Mouse (Mus musculus) limb, embryonic 11.5 days (tissue): Measurements from ENCODE around the gene Wdr82. TPM values are rescaled to one million over a fixed set of nuclear protein-coding genes. Genes with fewer than 3 reads are reported as not detected.
A peak's percentile ranks its signal among the peaks of the same experiment; 100 is the strongest.

Experiments used
- ATAC-seq: fragments of 200-750 bp; cut with Nextera tagmentation; 2 replicates; pipeline ENCODE4 v1.8.0; 2017; ENCODE audit warnings: low read depth; ENCODE audit not compliant: insufficient number of reproducible peaks, low FRiP score, low TSS enrichment
- DNase-seq: peaks from one replicate; pipeline ENCODE4 v3.0.0-alpha.2; 2015; ENCODE audit warnings: low spot score
- H3K27ac ChIP-seq: fragments of 300-500 bp; sonication (generic); replicated peaks from 2 replicates; pipeline ENCODE4 v1.5.1; 2014; ENCODE audit warnings: low read depth, mild to moderate bottlenecking, low read length
- H3K27me3 ChIP-seq: fragments of 300-500 bp; sonication (generic); 2 replicates; pipeline ENCODE4 v1.6.1; 2014; ENCODE audit warnings: mild to moderate bottlenecking, low read length, mixed read lengths; ENCODE audit not compliant: control insufficient read depth, insufficient read depth
- H3K36me3 ChIP-seq: fragments of 300-500 bp; sonication (generic); 2 replicates; pipeline ENCODE4 v1.6.1; 2014; ENCODE audit warnings: mild to moderate bottlenecking, low read length, moderate library complexity, mixed read lengths; ENCODE audit not compliant: control insufficient read depth, insufficient read depth
- H3K4me1 ChIP-seq: fragments of 300-500 bp; sonication (generic); 2 replicates; pipeline ENCODE4 v1.6.1; 2014; ENCODE audit warnings: low read length, mixed read lengths; ENCODE audit not compliant: control insufficient read depth, insufficient read depth
- H3K4me2 ChIP-seq: fragments of 300-500 bp; sonication (generic); 2 replicates; pipeline ENCODE4 v1.6.1; 2014; ENCODE audit warnings: low read depth, mild to moderate bottlenecking, moderate library complexity; ENCODE audit not compliant: severe bottlenecking
- H3K4me3 ChIP-seq: fragments of 300-500 bp; sonication (generic); 2 replicates; pipeline ENCODE4 v1.5.1; 2014; ENCODE audit warnings: low read depth, low read length
- H3K9ac ChIP-seq: fragments of 300-500 bp; sonication (generic); 2 replicates; pipeline ENCODE4 v1.6.1; 2014; ENCODE audit warnings: mild to moderate bottlenecking, low read length
- H3K9me3 ChIP-seq: fragments of 300-500 bp; sonication (generic); 2 replicates; pipeline ENCODE4 v1.6.1; 2016; ENCODE audit warnings: low read length; ENCODE audit not compliant: control insufficient read depth
- WGBS: fragments of 180-500 bp; shearing (Covaris S2); extraction: QIAGEN DNeasy Blood & Tissue Kit; methylation state at CpG from one replicate; pipeline ENCODE4 v1.1.7; 2014; 5-methylcytosine and 5-hydroxymethylcytosine counted together
- polyA plus RNA-seq: library from polyadenylated mRNA; unstranded; fragments of >200 nt; fragmentation: Nextera tagmentation; extraction: Ambion mirVana; gene quantifications from 2 replicates; pipeline ENCODE4 v1.2.1, GENCODE M21; 2014

Gene Wdr82
- polyA plus RNA-seq, 1 experiment from 2014 or later = 31.3 TPM

DNA sequence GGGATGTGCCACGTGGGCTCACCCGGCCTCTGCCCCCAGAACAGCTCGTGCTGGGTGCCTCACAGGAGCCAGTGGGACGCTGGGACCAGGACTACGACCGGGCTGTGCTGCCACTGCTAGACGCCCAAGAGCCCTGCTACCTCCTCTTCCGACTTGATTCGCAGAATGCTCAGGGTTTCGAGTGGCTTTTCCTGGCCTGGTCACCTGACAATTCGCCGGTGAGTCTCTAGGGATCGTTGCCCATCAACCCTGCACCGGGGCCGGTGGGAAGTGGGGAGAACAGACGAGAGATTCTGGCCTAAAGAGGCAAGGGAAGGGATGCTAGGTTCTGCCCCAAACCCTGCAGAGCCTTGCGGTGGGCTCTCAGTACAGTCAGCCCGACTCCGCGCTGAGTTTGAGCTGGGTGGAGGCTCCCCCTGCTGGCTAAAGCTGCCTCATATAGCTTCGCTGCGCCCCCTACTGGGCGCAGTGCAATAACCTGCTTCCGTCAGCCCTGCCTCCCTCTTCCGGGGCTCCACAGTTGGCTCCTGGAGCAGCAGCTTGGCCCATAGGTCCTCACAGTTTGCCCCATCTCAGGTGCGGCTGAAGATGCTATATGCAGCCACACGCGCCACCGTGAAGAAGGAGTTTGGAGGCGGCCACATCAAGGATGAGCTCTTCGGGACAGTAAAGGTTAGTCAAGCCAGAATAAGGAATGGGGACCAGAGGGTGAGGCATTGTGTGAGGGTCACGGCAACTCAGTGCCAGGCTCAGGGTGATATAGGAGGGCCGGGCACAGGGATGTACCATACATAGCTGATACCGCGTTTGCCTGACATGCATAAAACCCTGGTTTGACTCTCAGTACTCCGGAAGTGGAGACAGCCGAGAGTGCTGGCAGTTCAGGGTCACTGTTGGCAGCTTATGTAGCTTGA, 41.2 kb downstream of the Wdr82 start:
- peak; percentile 75 for ATAC-seq
- DNase-seq = peak; percentile 94
- WGBS = 18% methylated on average over 37 of the region's 37 CpGs
- H3K9me3 ChIP-seq = no peaks in the 10 kb centered on the region
- no peaks in the 10 kb centered on the region for H3K27me3 ChIP-seq
- H3K4me3 ChIP-seq = no peak overlapping the region
- peaks cover 5% of the 10 kb centered on the region; the same call in 1 of the 2 replicates for H3K4me1 ChIP-seq
- H3K36me3 ChIP-seq = peaks cover 5% of the 10 kb centered on the region; the same call in 1 of the 2 replicates
- H3K27ac ChIP-seq = no peak overlapping the region
- peak overlapping the region; percentile 31; the same call in 1 of the 2 replicates for H3K9ac ChIP-seq
- H3K4me2 ChIP-seq = peak overlapping the region; percentile 26

DNA sequence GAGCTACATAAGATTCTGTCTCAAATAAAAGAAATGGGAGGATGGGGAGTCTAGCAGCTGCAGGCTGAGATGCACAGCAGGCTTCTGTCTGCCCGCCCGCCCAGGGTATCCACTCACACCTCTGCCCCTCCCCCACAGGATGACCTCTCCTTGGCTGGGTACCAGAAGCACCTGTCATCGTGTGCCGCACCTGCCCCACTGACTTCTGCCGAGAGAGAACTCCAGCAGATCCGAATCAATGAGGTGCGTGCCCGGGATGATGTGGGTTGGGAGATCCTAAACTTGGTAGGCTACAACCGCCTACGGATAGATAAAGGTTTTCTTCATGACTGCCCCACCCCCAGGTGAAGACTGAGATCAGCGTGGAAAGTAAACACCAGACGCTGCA, 41.9 kb downstream of the Wdr82 start:
- peaks cover 5% of the 10 kb centered on the region; the same call in 1 of the 2 replicates for H3K4me1 ChIP-seq
- H3K9ac ChIP-seq = no peak overlapping the region
- DNase-seq (no peak), ATAC-seq (no peak)
- H3K4me2 ChIP-seq = no peak overlapping the region
- no peak overlapping the region for H3K27ac ChIP-seq
- no peaks in the 10 kb centered on the region for H3K27me3 ChIP-seq
- H3K9me3 ChIP-seq = no peaks in the 10 kb centered on the region
- H3K36me3 ChIP-seq = peaks cover 5% of the 10 kb centered on the region; the same call in 1 of the 2 replicates
- 85% methylated on average over 12 of the region's 12 CpGs for WGBS
- H3K4me3 ChIP-seq = no peak overlapping the region

DNA sequence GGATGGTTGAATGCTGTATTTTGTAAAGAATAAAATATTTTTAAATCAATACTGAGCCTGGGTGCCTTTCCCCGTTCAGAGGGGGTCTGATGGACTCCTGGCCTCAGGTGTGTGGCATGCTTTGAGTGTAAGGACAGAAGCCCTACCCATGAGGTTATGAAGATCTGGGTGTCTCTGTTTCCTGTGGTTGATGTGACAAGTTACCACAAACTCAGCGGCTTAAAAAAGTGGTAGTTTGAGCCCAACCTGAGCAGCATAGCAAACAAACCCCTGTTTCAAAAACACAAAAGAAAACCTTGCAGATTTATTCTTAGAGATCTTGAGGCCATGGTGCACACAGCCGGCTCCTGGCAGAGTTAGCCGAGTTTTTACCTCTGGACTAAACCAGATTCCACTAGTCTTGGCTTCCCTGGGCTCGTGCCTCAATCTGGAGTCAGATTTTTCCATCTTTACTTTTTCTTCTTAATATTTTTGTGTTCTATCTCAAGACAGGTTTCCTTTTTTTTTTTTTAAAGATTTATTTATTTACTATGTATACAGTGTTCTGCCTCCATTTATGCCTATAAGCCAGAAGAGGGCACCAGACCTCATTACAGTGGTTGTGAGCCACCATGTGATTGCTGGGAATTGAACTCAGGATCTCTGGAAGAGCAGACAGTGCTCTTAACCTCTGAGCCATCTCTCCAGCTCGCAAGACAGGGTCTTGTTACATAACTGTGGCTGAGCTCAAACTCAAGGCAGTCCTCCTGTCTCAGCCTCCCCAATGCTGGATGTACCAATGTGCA, 44.8 kb downstream of the Wdr82 start:
- no peak overlapping the region for H3K4me3 ChIP-seq
- ATAC-seq (no peak), DNase-seq (no peak)
- 83% methylated on average over 6 of the region's 6 CpGs for WGBS
- no peak overlapping the region for H3K27ac ChIP-seq
- no peaks in the 10 kb centered on the region for H3K9me3 ChIP-seq
- peaks cover 5% of the 10 kb centered on the region; the same call in 1 of the 2 replicates for H3K36me3 ChIP-seq
- H3K9ac ChIP-seq = no peak overlapping the region
- no peak overlapping the region for H3K4me2 ChIP-seq
- peaks cover 5% of the 10 kb centered on the region; the same call in 1 of the 2 replicates for H3K4me1 ChIP-seq
- H3K27me3 ChIP-seq = no peaks in the 10 kb centered on the region

DNA sequence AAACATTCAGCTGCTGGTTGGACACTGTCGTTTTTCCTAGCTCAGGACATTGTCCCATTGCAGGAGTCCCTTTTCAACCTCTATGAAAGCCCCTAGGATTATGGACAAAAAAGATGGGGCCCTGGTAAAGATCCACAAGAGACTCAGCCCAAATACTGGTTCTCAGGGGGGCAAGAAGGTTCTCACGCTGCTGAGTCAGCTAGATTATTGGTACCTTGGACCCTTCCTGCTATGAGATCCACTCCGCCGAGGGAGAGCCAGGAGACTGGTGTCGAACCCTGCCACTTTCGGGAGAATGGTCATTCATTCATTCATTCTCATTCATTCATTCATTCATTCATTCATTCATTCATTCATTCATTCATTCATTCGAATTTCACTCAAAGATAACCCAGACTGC, 46.2 kb downstream of the Wdr82 start:
- Histone ChIP-seq H3K27ac (no peak overlapping the region), H3K4me3 (no peak overlapping the region), H3K4me1 (no peaks in the 10 kb centered on the region), H3K9ac (no peak overlapping the region), H3K36me3 (peaks cover 5% of the 10 kb centered on the region; the same call in 1 of the 2 replicates), H3K27me3 (no peaks in the 10 kb centered on the region), H3K4me2 (no peak overlapping the region), H3K9me3 (no peaks in the 10 kb centered on the region)
- no peak for DNase-seq
- no peak for ATAC-seq
- WGBS = 88% methylated on average over 7 of the region's 7 CpGs

DNA sequence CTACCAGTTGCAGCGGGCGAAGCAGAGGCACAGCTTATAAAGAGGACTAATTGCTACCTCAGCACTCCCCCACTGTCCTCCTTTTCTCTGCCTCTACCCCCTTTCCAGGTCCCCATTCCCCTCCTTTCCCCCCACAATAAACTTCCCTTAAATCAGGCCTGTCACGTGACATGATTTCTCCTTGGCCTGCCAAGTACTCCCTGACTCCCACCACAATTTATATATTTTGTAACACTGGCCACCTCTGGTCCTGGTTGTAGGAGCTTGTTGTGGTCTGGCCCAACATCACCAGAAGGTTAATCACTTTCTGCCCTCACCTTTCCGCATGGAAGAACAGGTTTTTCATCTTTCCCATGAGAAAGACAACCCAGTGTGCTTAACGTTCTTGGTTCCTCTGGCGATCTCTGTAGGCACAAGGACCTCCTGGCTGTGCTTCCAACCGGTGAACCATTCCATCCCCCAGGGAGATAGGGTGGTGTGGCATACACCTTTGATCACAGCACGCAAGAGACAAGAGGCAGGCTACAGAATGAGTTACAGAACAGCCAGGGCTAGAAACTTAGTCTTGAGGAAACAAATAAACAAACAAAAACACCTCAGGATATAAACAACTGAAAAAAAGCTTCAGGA, 50.3 kb downstream of the Wdr82 start:
- no peak overlapping the region for H3K27ac ChIP-seq
- 0 out of 2 replicates have a peak, but pooled peaks cover 5% of the 10 kb centered on the region for H3K27me3 ChIP-seq
- no peak for ATAC-seq
- H3K9me3 ChIP-seq = no peaks in the 10 kb centered on the region
- no peaks in the 10 kb centered on the region for H3K4me1 ChIP-seq
- no peak overlapping the region for H3K4me2 ChIP-seq
- no peak overlapping the region for H3K4me3 ChIP-seq
- DNase-seq = no peak
- H3K36me3 ChIP-seq = no peaks in the 10 kb centered on the region
- 63% methylated on average over 8 of the region's 8 CpGs for WGBS
- no peak overlapping the region for H3K9ac ChIP-seq

DNA sequence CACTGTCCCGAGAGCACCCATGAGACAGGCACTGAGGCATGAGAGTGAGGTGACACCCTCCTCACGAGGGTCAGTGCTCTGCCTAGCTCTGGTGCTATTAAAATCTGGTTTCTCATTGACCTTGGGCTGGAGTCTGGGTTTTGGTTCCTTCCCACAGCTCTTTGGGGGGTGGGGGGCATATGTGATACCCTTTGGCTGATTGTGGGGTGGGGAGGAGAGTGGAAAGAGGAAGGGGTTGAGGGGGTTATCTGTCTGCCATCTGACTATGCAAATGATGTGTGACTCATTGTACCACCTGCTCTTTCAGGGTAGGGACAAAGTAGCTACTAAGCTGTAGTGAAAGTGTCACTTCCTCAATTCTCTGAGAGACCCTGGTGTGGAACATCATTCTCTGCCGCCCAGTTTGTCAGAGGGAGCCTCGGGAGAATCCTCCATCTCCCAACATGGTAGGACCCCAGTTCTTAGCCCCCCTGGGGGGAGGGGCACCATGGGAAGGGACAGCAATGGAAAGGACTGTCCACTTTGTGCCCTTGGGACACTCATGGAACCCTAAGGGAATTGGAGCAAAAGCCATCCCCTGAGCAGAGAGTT, 51.6 kb downstream of the Wdr82 start, which contains the start of gene Tlr9:
Gene Tlr9 (plus strand): TSS at position 338 of the 591 bp plus-strand sequence.
- H3K4me1 ChIP-seq = no peaks in the 10 kb centered on the region
- ATAC-seq (no peak), DNase-seq (no peak)
- no peak within 1 kb of the TSS for H3K27ac ChIP-seq
- 0 out of 2 replicates have a peak, but pooled peaks cover 5% of the 10 kb centered on the region for H3K27me3 ChIP-seq
- no peak within 1 kb of the TSS for H3K9ac ChIP-seq
- H3K36me3 ChIP-seq = no peaks in the 10 kb centered on the region
- no peaks in the 10 kb centered on the region for H3K9me3 ChIP-seq
- H3K4me2 ChIP-seq = no peak within 1 kb of the TSS
- 71% methylated on average over 4 of the region's 4 CpGs for WGBS
- H3K4me3 ChIP-seq = no peak within 1 kb of the TSS

DNA sequence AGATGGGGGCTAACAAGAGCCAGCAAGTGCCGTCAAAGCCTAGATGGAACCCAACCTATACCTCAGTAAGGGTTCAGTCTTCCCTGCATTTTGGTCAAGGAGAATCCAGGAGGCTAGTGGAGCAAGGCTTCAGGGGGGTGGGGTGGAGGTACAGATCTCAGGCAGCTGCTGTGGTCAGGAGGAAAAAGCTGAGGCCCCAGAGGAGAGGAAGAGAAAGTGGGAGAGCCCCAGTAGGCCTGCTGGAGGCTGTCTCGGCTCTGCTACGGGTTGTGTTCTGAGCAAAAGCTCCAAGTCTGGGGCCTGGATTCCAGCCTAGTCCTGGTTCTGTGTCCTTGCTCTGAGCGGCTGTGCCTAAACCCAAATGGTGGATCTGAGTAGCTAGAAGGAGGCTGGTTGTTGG, 52.3 kb downstream of the Wdr82 start:
- no peaks in the 10 kb centered on the region for H3K36me3 ChIP-seq
- H3K9ac ChIP-seq = no peak overlapping the region
- DNase-seq (no peak), ATAC-seq (no peak)
- H3K4me3 ChIP-seq = no peak overlapping the region
- H3K9me3 ChIP-seq = no peaks in the 10 kb centered on the region
- H3K4me1 ChIP-seq = no peaks in the 10 kb centered on the region
- 0 out of 2 replicates have a peak, but pooled peaks cover 5% of the 10 kb centered on the region for H3K27me3 ChIP-seq
- H3K4me2 ChIP-seq = no peak overlapping the region
- no peak overlapping the region for H3K27ac ChIP-seq
- WGBS = 88% methylated on average over 4 of the region's 4 CpGs
